Mouse (Mus musculus) MEL (cell line): ENCODE measurements around the gene Sorl1.

Experiments used
- SMC3 ChIP-seq: IDR thresholded peaks from 2 replicates; pipeline ENCODE4 v1.6.1; 2011; ENCODE audit warnings: low read depth, low read length, improper control_type of control experiment
- TCF12 ChIP-seq: IDR thresholded peaks from 2 replicates; pipeline ENCODE4 v1.6.1; 2014; ENCODE audit warnings: low read depth, mild to moderate bottlenecking, inconsistent platforms, low read length, improper control_type of control experiment, moderate library complexity

- no peak for TF ChIP-seq SMC3
- no peak for TF ChIP-seq TCF12
Observed at GRCm38 (mm10) chr9:42127983-42128382, 3.9 kb upstream of the Sorl1 start.
